Mouse (Mus musculus): ENCODE results near the gene Klf15. TPM values are rescaled to one million over a fixed set of nuclear protein-coding genes. Genes with fewer than 3 reads are reported as not detected.

The Klf15 gene
- total RNA-seq, 2 experiments from 2014 or later = 8.6 to 17.2 TPM

Other genes starting within 250 kb of the Klf15 start
- gene Vmn1r53, start 238.1 kb upstream of the Klf15 start, total RNA-seq (2021) = not detected
- gene Vmn1r54, start 216.3 kb upstream of the Klf15 start, total RNA-seq (2021) = not detected
- gene BC048671, start 161.4 kb upstream of the Klf15 start, total RNA-seq (2021) = not detected
- 1 to 10 TPM; 1.8 TPM for gene Chst13, start 137.4 kb upstream of the Klf15 start, total RNA-seq (2021)
- gene Uroc1, start 129.3 kb upstream of the Klf15 start, total RNA-seq (2021) = not detected
- 10 to 100 TPM; 14.3 to 16.9 TPM for gene Zxdc, start 93.1 kb upstream of the Klf15 start, total RNA-seq (2021)
- under 1 TPM; 0.34 to 0.47 TPM for gene Cfap100, start 33.8 kb upstream of the Klf15 start, total RNA-seq (2021)
- 1 to 10 TPM; 3.3 to 3.7 TPM for gene Aldh1l1, start 23.9 kb downstream of the Klf15 start, total RNA-seq (2021)
- 10 to 100 TPM; 52.9 to 60.3 TPM for gene Slc41a3, start 142.1 kb downstream of the Klf15 start, total RNA-seq (2021)